Mouse (Mus musculus): ENCODE measurements at regions not wholly inside any gene's neighbourhood (a gene's known extent, or its start where the extent isn't known, plus 50 kb on each side); places are given as distances from the start of the nearest gene placed in this dataset.

DNA sequence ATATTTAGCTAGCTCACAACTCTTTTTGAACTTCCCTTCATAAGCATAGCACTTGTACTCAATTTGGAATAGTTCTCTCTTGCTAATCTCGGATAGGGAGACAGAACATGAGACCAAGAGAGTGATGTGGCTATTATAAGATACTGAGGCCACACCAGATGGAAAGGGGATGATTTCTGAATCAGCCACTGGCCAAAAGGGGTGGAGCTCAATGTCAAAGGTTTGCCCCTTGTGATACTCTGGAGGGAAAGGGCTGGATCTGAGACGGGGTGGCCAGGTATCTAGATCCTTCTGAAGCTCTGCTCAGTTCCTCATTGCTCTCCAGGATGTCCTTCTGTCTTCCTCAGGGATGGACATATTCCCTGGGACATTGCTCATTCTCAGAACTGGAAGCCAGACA is 277.6 kb downstream of the Ccser2 start:
- 61% methylated on average over 2 of the region's 2 CpGs for WGBS
- DNase-seq (ENCODE audit: low spot score) = no peak

GRCm38 (mm10) chr14:36658678-36659263 is 309.8 kb downstream of the Ccser2 start:
- Histone ChIP-seq H3K9me3 (no peaks in the 10 kb centered on the region), H3K4me3 (no peak overlapping the region), H3K36me3 (no peaks in the 10 kb centered on the region), H3K27me3 (ENCODE audit: insufficient read depth, poor library complexity, severe bottlenecking) (no peaks in the 10 kb centered on the region), H3K27ac (0 out of 2 replicates have a peak overlapping the region, but pooled peaks have one; percentile 29), H3K4me1 (no peaks in the 10 kb centered on the region)
- 48% methylated on average over 1 of the region's 1 CpGs for WGBS
- peak; percentile 76 for DNase-seq (ENCODE audit: low spot score)

More for the DNA sequence above, 277.6 kb downstream of the Ccser2 start:
- Histone ChIP-seq H3K9me3 (no peaks in the 10 kb centered on the region), H3K4me3 (no peak overlapping the region), H3K27me3 (ENCODE audit: insufficient read depth, poor library complexity, severe bottlenecking) (no peaks in the 10 kb centered on the region), H3K4me1 (peaks cover 5% of the 10 kb centered on the region; the same call in 1 of the 2 replicates), H3K27ac (no peak overlapping the region), H3K36me3 (no peaks in the 10 kb centered on the region)

DNA sequence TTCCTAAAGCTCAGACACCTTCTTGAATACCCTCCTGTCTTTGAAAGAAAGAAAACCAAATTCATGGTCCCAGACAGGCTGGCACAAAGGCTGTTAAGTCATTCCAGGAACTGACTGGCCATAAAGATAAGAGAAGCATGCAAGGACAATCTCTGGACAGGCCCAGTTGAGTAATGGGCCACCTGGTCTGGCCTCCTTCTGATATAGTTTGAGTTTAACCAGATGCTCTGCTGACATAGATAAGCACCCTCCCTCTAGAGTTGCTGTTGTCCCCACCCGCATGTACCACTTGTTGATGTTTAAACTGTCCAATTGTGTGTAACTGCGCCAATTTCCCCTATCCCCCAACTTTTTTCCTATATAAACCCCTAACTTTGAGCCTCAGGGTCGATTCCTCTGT is 310.4 kb downstream of the Ccser2 start:
- peak; percentile 85 for DNase-seq (ENCODE audit: low spot score)
- Histone ChIP-seq H3K9me3 (no peaks in the 10 kb centered on the region), H3K36me3 (no peaks in the 10 kb centered on the region), H3K27me3 (ENCODE audit: insufficient read depth, poor library complexity, severe bottlenecking) (no peaks in the 10 kb centered on the region), H3K27ac (peak overlapping the region; percentile 47; the same call in 1 of the 2 replicates), H3K4me1 (peaks cover under 1% of the 10 kb centered on the region; the same call in 1 of the 2 replicates), H3K4me3 (no peak overlapping the region)
- 45% methylated on average over 3 of the region's 3 CpGs for WGBS

DNA sequence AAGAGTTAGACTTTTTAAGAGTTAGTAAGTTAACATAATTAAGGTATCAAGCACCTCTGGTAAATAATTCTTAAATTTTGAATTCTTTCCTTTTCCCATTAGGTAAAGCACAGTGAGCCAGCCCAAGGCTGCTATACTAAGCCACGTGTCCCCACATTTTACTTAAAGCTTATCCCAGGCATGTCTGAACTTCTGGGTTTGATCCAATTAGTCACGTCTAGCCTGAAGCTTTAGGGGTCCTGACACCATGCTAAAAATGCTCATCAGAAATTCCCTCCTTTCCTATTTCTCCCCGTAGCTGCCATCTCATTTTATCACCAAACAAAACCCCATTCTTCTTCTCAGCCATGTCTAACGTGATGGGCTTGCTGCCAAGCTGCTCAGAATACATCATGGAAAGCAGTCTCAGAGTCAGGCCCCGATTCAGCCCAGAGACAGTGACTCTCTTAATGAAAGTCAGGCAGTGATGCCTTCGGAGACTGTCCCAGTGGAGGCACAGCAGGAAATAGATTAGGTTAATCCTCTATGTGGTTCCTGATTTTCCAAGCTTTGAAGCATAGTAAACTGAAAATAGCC is 315.5 kb downstream of the Ccser2 start:
- no peak overlapping the region for H3K4me3 ChIP-seq
- H3K27ac ChIP-seq = peak overlapping the region; percentile 42; the same call in 1 of the 2 replicates
- no peaks in the 10 kb centered on the region for H3K36me3 ChIP-seq
- no peaks in the 10 kb centered on the region for H3K27me3 ChIP-seq (ENCODE audit: insufficient read depth, poor library complexity, severe bottlenecking)
- WGBS = 18% methylated on average over 6 of the region's 6 CpGs
- H3K9me3 ChIP-seq = no peaks in the 10 kb centered on the region
- no peak for DNase-seq (ENCODE audit: low spot score)
- H3K4me1 ChIP-seq = peaks cover 21% of the 10 kb centered on the region; the same call in 1 of the 2 replicates

DNA sequence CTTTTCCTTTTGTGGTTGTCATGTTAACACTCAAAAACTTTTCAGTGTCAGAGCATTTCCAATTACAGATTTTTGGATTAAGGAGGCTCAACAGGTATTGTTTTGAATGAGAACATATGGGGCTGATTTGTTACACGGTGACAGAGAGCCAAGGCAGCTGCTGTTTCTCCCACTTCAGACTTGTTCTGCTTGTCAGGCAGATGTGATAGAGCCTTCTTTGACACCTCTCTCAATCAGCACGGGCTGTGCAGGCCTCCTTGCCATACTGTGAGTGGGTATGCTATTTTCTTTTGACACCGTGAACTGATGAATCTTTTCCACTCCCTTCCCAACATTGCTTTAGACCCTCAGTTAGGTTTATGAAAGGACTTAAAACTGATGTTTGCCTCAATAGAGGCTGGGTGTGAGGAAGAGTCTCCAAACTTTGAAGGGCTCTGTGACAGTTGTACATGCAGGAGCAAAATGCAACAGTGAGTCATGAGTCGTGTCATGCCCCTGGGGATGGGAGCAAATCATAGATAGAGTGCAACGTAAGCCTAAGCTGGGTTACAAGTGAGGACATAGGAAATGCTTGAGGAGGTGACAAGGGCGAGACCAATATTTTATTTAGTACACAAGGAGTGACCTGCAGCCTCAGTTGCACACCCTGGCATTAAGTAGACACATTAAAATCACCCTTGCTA is 317.4 kb downstream of the Ccser2 start:
- Histone ChIP-seq H3K27me3 (ENCODE audit: insufficient read depth, poor library complexity, severe bottlenecking) (no peaks in the 10 kb centered on the region), H3K4me1 (peaks cover 24% of the 10 kb centered on the region; the same call in 1 of the 2 replicates), H3K9me3 (no peaks in the 10 kb centered on the region), H3K4me3 (no peak overlapping the region), H3K36me3 (no peaks in the 10 kb centered on the region), H3K27ac (no peak overlapping the region)
- DNase-seq (ENCODE audit: low spot score) = peak; percentile 88
- WGBS = 22% methylated on average over 6 of the region's 6 CpGs

- no peak overlapping the region for H3K4me3 ChIP-seq
- DNase-seq (ENCODE audit: low spot score) = no peak
- no peak overlapping the region for H3K27ac ChIP-seq
- peaks cover 15% of the 10 kb centered on the region; the same call in 1 of the 2 replicates for H3K4me1 ChIP-seq
- no peaks in the 10 kb centered on the region for H3K36me3 ChIP-seq
- no peaks in the 10 kb centered on the region for H3K27me3 ChIP-seq (ENCODE audit: insufficient read depth, poor library complexity, severe bottlenecking)
- no peaks in the 10 kb centered on the region for H3K9me3 ChIP-seq
- WGBS = 83% methylated on average over 3 of the region's 3 CpGs
These were observed 321.9 kb downstream of the Ccser2 start for GRCm38 (mm10) chr14:36646649-36647048.

DNA sequence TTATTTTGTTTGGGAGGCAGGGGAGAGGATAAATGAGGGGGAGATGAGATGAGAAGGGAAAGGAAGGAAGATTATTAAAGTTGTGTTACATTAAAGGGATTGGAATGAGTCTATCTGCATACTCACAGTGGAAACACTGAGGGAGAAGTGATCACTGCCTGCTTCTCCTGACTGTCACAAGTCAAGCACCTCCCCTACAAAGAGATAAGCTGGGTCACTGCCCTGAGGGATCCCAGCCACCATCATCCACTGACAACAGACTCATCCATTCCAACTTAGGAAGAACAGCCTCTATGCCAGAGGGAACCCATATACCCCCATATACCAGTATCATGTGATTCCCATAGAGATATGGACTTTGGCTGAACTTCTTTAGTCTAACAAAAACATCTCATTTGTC is 322.3 kb downstream of the Ccser2 start:
- no peaks in the 10 kb centered on the region for H3K9me3 ChIP-seq
- no peaks in the 10 kb centered on the region for H3K27me3 ChIP-seq (ENCODE audit: insufficient read depth, poor library complexity, severe bottlenecking)
- no peak for DNase-seq (ENCODE audit: low spot score)
- H3K27ac ChIP-seq = no peak overlapping the region
- H3K36me3 ChIP-seq = no peaks in the 10 kb centered on the region
- H3K4me1 ChIP-seq = peaks cover 11% of the 10 kb centered on the region; the same call in 1 of the 2 replicates
- H3K4me3 ChIP-seq = no peak overlapping the region

DNA sequence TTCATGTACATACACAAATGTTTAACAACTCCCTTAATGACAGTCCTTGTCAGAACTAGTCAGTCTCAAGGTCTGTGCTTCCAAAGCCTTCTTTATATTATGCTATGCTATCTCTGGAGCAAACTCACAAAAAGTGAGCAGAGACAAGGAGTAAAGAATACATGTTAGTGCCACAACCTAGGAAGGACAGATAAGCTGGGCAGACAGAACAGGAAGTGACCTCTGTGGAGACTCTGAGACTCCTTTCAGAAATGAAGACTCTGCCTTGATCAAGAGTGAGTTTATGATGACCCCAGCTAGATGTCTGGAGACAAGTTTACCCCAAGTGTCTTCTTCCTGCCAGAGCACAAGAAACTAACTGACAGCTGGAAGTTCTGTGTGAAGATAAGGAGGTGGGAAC is 343.8 kb downstream of the Ccser2 start:
- Histone ChIP-seq H3K27ac (no peak overlapping the region), H3K4me3 (no peak overlapping the region), H3K4me1 (peaks cover 4% of the 10 kb centered on the region; the same call in 1 of the 2 replicates), H3K9me3 (no peaks in the 10 kb centered on the region), H3K36me3 (no peaks in the 10 kb centered on the region), H3K27me3 (ENCODE audit: insufficient read depth, poor library complexity, severe bottlenecking) (no peaks in the 10 kb centered on the region)
- no peak for DNase-seq (ENCODE audit: low spot score)

- H3K9me3 ChIP-seq = no peaks in the 10 kb centered on the region
- 95% methylated on average over 1 of the region's 1 CpGs for WGBS
- no peak for DNase-seq (ENCODE audit: low spot score)
- no peaks in the 10 kb centered on the region for H3K27me3 ChIP-seq (ENCODE audit: insufficient read depth, poor library complexity, severe bottlenecking)
- no peaks in the 10 kb centered on the region for H3K36me3 ChIP-seq
- no peak overlapping the region for H3K4me3 ChIP-seq
- H3K4me1 ChIP-seq = peaks cover 4% of the 10 kb centered on the region; the same call in 1 of the 2 replicates
- H3K27ac ChIP-seq = no peak overlapping the region
These were observed 344.4 kb downstream of the Ccser2 start for GRCm38 (mm10) chr14:36624134-36624533.

GRCm38 (mm10) chr14:36623036-36623435 is 345.5 kb downstream of the Ccser2 start:
- Histone ChIP-seq H3K4me3 (no peak overlapping the region), H3K9me3 (no peaks in the 10 kb centered on the region), H3K27me3 (ENCODE audit: insufficient read depth, poor library complexity, severe bottlenecking) (no peaks in the 10 kb centered on the region), H3K36me3 (no peaks in the 10 kb centered on the region), H3K4me1 (peaks cover 4% of the 10 kb centered on the region; the same call in 1 of the 2 replicates), H3K27ac (no peak overlapping the region)
- WGBS = 97% methylated on average over 1 of the region's 1 CpGs
- DNase-seq (ENCODE audit: low spot score) = no peak

DNA sequence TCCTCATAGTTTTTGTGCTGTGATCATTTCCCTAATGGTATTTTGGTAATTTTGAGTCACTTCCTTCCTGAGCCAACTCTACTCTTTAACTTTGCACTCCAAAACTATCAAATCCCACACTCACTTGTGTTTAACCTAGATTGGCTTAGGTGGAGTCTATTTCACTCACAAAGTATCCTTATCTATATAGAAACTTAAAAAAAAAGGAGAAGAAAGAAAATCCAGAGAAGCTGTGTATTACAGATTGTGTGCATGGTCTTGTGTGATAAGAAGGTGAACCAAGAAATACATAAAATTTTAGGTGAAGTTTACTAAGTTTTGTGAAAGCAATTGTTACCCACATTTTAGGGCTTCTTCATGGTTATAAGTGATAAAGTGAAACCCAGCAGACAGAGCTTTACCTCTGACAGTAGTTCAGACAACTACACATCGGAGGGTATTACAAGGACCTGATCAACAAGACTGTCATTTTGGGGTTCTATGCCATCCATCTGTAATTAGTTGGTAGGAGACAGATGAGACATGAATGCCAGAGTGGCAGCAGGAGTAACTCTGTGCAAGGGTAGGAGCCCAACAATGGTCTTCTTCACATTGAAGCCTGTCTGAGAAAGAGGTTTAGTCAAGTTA is 350.0 kb downstream of the Ccser2 start:
- Histone ChIP-seq H3K36me3 (no peaks in the 10 kb centered on the region), H3K27me3 (ENCODE audit: insufficient read depth, poor library complexity, severe bottlenecking) (no peaks in the 10 kb centered on the region), H3K4me1 (no peaks in the 10 kb centered on the region), H3K27ac (no peak overlapping the region), H3K4me3 (no peak overlapping the region), H3K9me3 (no peaks in the 10 kb centered on the region)
- 89% methylated on average over 1 of the region's 1 CpGs for WGBS
- no peak for DNase-seq (ENCODE audit: low spot score)

GRCm38 (mm10) chr14:36617987-36618386 is 350.6 kb downstream of the Ccser2 start:
- WGBS = 72% methylated on average over 5 of the region's 5 CpGs

DNA sequence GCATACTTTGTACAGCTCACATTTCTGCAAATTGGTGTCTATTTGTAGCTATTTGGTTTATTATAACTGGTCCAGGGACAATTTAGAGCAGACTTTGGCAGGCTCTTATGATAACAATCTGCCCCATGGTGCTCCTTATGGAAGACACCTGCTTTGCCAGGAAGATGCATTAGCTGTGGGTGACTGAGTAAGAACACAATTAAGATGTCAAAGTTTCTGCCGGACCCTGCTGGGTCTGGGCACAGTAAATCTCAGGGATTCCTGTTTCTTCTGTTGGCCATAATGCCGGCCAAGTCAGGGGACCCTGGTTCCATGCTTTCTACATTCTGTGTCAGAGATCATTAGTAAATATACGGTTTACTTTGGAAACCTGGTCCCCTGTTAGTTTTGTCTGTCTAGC is 353.7 kb downstream of the Ccser2 start:
- Histone ChIP-seq H3K27ac (no peak overlapping the region), H3K27me3 (ENCODE audit: insufficient read depth, poor library complexity, severe bottlenecking) (no peaks in the 10 kb centered on the region), H3K9me3 (no peaks in the 10 kb centered on the region), H3K4me3 (no peak overlapping the region), H3K36me3 (no peaks in the 10 kb centered on the region), H3K4me1 (no peaks in the 10 kb centered on the region)
- no peak for DNase-seq (ENCODE audit: low spot score)
- 82% methylated on average over 3 of the region's 3 CpGs for WGBS

More at GRCm38 (mm10) chr14:36617987-36618386, 350.6 kb downstream of the Ccser2 start:
- DNase-seq (ENCODE audit: low spot score) = no peak
- H3K27me3 ChIP-seq (ENCODE audit: insufficient read depth, poor library complexity, severe bottlenecking) = no peaks in the 10 kb centered on the region
- H3K36me3 ChIP-seq = no peaks in the 10 kb centered on the region
- no peak overlapping the region for H3K4me3 ChIP-seq
- no peak overlapping the region for H3K27ac ChIP-seq
- H3K4me1 ChIP-seq = no peaks in the 10 kb centered on the region
- H3K9me3 ChIP-seq = no peaks in the 10 kb centered on the region
